In the genomic region with DNA sequence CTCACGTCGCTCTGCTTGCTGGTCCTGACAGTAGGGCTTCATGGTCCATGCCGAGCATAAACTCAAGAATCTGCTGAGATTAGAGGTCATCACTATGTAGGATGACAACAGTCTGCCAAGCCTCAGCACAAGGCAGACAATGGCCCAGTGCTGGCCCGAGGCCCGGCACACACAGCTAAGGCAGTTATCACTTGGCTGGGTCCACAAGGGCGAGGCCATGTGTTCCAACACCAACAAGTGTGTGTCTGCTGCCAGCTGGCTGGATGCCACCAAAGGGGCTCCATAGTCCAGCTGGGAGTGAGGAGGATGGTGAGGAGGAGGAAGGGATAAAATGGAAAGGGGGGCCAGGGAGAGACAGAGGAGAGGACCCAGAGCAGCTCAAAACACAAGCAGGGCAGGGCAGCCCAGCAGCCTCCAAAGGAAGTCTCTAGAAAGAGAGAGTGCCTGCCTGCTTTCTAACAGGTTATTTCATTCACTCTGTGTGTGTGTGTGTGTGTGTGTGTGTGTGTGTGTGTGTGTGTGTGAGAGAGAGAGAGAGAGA, we compare ENCODE assay signal across 11 mouse cellular contexts. TPM values are rescaled to one million over a fixed set of nuclear protein-coding genes. Genes with fewer than 3 reads are reported as not detected.
DNase-seq lines count a peak whose midpoint lies in the region; ATAC-seq lines count a peak whose summit lies in the region.
"Had no signal": no experiment of that assay in that cellular context is flagged by ENCODE, and none has a peak within 500 bp of the region (broad histone marks: within the 10 kb centered on the region; RNA-seq: fewer than 3 reads in every experiment).

No protein-coding gene starts in this region.

- ATAC-seq in intestine, embryonic 15.5 days: 0 out of 2 replicates have a peak, but pooled peaks have one; percentile 23
- ATAC-seq in intestine, embryonic 16.5 days: no peak

- intact Hi-C loops in heart, postnatal 36 days (cut with DNase I): no loop called here

- H3K4me1 ChIP-seq in intestine, embryonic 15.5 days (replicated peaks): no peaks in the 10 kb centered on the region
- no peaks in the 10 kb centered on the region for H3K4me1 ChIP-seq in intestine, embryonic 16.5 days (ENCODE audit: control insufficient read depth, insufficient read depth, low read length)

- H3K36me3 ChIP-seq in intestine, embryonic 15.5 days: no peaks in the 10 kb centered on the region
- no peaks in the 10 kb centered on the region for H3K36me3 ChIP-seq in intestine, embryonic 16.5 days (ENCODE audit: control insufficient read depth, insufficient read depth, low read length)

- H3K4me2 ChIP-seq in intestine, embryonic 15.5 days (replicated peaks): no peak overlapping the region
- no peak overlapping the region for H3K4me2 ChIP-seq in intestine, embryonic 16.5 days (ENCODE audit: low read depth, low read length)

- no peak overlapping the region for H3K27ac ChIP-seq in intestine, embryonic 15.5 days
- no peak overlapping the region for H3K27ac ChIP-seq in intestine, embryonic 16.5 days (ENCODE audit: low read length)
- H3K27ac ChIP-seq: kidney, postnatal 0 days; liver, embryonic 14.5 days had no signal

- no peak overlapping the region for H3K4me3 ChIP-seq in intestine, embryonic 15.5 days (replicated peaks)
- no peak overlapping the region for H3K4me3 ChIP-seq in intestine, embryonic 16.5 days (ENCODE audit: low read length)

- no peaks in the 10 kb centered on the region for H3K27me3 ChIP-seq in intestine, embryonic 15.5 days (replicated peaks)
- no peaks in the 10 kb centered on the region for H3K27me3 ChIP-seq in intestine, embryonic 16.5 days (replicated peaks; ENCODE audit: control insufficient read depth, insufficient read depth, low read length)

- H3K9ac ChIP-seq in intestine, embryonic 15.5 days: no peak overlapping the region
- no peak overlapping the region for H3K9ac ChIP-seq in intestine, embryonic 16.5 days (ENCODE audit: low read depth, low read length)
- H3K9ac ChIP-seq: liver, embryonic 14.5 days had no signal

- WGBS in intestine, embryonic 15.5 days: 70% methylated on average over 6 of the region's 6 CpGs
- WGBS in intestine, embryonic 16.5 days: 65% methylated on average over 6 of the region's 6 CpGs

- H3K9me3 ChIP-seq in intestine, embryonic 15.5 days: no peaks in the 10 kb centered on the region
- H3K9me3 ChIP-seq in intestine, embryonic 16.5 days (ENCODE audit: control insufficient read depth, low read length): no peaks in the 10 kb centered on the region

- DNase-seq in right cerebral cortex, postnatal 4 days: peak; percentile 47
- no peak for DNase-seq in right cerebral cortex, postnatal 36 days (ENCODE audit: low spot score in 2 of 2)
- DNase-seq in heart, postnatal 36 days: peak; percentile 49 to 58
- DNase-seq in testis, postnatal 14 days (ENCODE audit: low spot score): peak; percentile 77
- no peak for DNase-seq in frontal cortex, postnatal 10 days (ENCODE audit: low spot score in 2 of 2)
- no peak for DNase-seq in urinary bladder, postnatal 36 days (ENCODE audit: low spot score in 2 of 2)

RNA-seq across cellular contexts. Expression of gene Rimbp2, which starts 17.9 kb away (rescaled TPM):
- 0.98 and 1.5 TPM in 2 replicates for polyA plus RNA-seq in intestine, embryonic 15.5 days (2015; fragmentation: Nextera tagmentation; extraction: Ambion mirVana)
- 0.67 and 0.84 TPM in 2 replicates for polyA plus RNA-seq in intestine, embryonic 16.5 days (2015; fragmentation: Nextera tagmentation; extraction: Ambion mirVana)
- total RNA-seq in heart, postnatal 36 days (2021): under 1 TPM in 1 of 2 experiments, not detected in 1; 0.19 TPM
- total RNA-seq: neutrophil, adult 5-6 weeks had no signal
- polyA plus RNA-seq: kidney, postnatal 0 days had no signal

Comparison
In these comparisons a context has a peak if more than half of its experiments do, and no peak if none do; other contexts are left out.
1. DNase-seq: peak in right cerebral cortex, postnatal 4 days (single experiment), heart, postnatal 36 days (2 of 2) and testis, postnatal 14 days (single experiment); none in right cerebral cortex, postnatal 36 days (0 of 2), frontal cortex, postnatal 10 days (0 of 2) and urinary bladder, postnatal 36 days (0 of 2).